Mouse (Mus musculus) right cerebral cortex, postnatal 14 days (tissue): ENCODE measurements at regions not wholly inside any gene's neighbourhood (a gene's known extent, or its start where the extent isn't known, plus 50 kb on each side); places are given as distances from the start of the nearest gene placed in this dataset.

Experiments used
- DNase-seq: peaks from one replicate; pipeline ENCODE4 v3.0.0; 2022

- no peak for DNase-seq
Observed at GRCm38 (mm10) chr11:24856991-24857390, 779.1 kb downstream of the Bcl11a start.

GRCm38 (mm10) chr11:24864637-24865036 lies 786.8 kb downstream of the Bcl11a start:
- no peak for DNase-seq

GRCm38 (mm10) chr11:24865067-24865796 lies 787.4 kb downstream of the Bcl11a start:
- no peak for DNase-seq
